Mouse (Mus musculus) neural tube, embryonic 10.5 days (tissue): ENCODE results near the gene Tex26.
A peak's percentile ranks its signal among the peaks of the same experiment; 100 is the strongest.

ENCODE experiments used
- DNase-seq: peaks from one replicate; pipeline ENCODE4 v3.0.0-alpha.2; 2017; ENCODE audit warnings: low spot score; ENCODE audit errors: extremely low spot score

Gene Tex26

DNA sequence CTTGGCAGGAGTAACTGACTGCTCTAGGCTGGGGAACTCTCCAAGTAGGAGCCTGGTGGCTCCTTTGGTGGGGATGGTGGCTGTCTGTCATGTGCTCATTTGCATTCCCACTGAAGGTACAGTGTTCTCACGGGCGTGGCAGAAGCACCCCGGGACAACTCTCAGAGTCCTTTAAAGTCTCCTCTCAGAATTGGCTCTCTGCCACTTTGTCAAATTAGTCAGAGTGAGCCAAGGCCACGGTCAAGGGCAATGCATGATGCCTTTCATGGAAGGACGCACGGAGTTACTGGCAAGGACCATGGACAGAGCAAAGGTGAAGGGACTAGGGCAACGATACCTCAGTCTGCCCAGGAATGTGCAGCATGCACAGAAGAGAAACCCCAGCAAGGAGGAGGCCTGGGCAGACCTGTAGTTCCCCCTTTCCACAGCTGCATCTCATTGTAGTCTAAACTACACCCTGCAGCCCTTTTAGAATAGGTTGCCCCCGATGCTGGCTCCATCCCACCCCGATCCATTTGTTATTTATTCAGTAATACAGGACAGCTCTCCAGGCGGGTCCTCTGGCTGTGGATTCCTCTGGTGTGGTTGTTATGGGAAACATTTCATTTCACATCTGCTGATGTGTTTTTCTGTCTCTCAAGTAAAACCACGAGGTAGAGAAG lies 49.0 kb downstream of the Tex26 start:
- no peak for DNase-seq

DNA sequence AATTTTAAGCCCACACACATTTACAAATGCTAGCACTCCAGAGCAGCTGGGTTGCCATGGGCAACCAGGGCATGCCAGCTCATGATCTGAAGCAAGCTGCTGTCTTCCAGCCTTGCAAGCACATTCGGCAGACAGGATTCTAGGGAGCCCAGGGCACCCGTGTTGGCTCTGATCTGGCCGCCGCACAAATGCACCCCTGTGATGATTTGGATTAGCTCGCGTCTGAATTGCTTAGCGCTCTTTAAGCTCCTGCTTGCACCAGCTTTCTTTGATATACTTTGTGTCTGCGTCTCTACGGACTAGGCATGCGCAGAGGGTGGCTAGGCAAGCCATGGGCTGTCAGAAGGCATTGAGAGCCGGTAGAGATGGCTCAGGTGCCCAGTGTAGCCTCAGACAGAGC lies 49.7 kb downstream of the Tex26 start:
- DNase-seq = no peak

- no peak for DNase-seq
Measured at GRCm38 (mm10) chr5:149490275-149490674, 50.8 kb downstream of the Tex26 start.

- DNase-seq = no peak
Measured at GRCm38 (mm10) chr5:149495655-149496054, 56.2 kb downstream of the Tex26 start.

GRCm38 (mm10) chr5:149496401-149497066 lies 57.1 kb downstream of the Tex26 start:
- peak; percentile 30 for DNase-seq

GRCm38 (mm10) chr5:149499936-149500335 lies 60.5 kb downstream of the Tex26 start:
- DNase-seq = no peak

DNA sequence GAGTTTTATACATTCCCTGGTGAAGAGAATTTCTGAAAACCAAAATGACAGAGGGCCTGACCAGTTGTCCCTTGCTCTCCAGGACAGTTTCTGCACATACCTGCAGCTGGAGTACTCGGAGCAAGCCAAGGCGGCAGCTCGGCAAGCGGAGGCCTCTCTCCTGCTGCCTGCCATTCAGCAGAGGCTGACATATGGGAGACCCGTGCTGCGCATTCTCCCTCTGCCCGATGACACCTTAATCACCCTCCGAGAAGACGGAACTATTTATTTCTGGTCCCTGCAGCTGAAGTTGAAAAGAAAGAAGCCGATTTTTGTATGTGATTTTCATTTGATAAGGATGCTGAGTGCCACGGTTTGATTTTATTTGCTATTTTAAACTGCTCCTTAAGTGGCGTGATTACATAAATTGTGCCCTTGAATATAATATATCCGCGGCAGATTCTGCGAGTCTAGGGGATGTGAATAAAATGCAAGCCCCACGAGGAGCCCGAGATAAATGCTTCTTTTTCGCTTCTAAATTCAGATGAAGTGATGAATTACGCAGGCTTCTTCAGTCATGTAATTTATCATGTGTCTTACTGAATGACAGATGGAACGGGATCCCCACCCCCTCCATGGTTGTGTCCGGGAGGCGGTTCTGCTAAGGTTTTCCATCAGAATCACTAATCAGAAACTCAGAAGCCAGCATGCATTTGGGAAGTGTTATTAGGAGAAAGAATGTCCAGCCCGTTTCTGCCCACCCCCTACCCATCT lies 64.1 kb downstream of the Tex26 start:
- no peak for DNase-seq

DNA sequence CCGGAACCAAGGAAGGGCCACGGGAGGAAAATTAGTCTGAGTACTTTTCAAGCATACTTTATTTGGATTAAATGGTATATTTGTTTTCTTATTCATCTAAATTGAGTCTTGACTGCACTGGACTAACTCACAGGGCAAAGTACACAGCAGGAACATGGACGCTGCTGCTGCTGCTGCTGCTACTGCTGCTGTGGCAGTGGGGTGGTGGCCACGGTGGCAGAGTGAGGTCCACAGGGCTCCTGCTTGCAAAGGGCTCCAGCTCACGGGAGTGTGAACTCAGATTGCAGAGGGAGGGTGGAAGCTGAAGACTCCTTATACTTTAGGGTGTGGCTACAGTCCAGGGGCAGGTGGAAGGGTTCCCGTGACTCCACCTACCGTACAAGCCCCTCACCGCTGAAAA lies 65.5 kb downstream of the Tex26 start:
- DNase-seq = no peak

GRCm38 (mm10) chr5:149506033-149506432 lies 66.6 kb downstream of the Tex26 start:
- no peak for DNase-seq

GRCm38 (mm10) chr5:149508094-149509029 lies 68.9 kb downstream of the Tex26 start:
- no peak for DNase-seq

DNA sequence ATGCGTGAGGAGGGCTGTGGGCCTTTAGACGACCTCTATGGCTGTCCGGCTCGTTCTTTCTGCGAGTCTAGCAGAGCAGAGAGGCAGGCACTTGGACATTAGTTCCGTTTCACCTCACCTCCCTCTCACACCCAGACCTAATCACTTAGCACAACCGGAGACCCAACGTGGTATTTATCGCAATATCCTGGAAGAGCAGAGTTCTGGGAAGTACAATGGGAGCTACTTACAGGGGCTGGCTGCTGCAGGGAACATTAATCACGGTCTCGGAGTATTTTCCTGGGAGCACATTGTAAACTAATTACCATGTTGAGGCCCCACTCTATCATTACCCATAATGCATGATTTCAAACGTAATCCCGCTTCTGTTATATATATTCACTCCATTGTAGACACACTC lies 70.9 kb downstream of the Tex26 start:
- no peak for DNase-seq

DNA sequence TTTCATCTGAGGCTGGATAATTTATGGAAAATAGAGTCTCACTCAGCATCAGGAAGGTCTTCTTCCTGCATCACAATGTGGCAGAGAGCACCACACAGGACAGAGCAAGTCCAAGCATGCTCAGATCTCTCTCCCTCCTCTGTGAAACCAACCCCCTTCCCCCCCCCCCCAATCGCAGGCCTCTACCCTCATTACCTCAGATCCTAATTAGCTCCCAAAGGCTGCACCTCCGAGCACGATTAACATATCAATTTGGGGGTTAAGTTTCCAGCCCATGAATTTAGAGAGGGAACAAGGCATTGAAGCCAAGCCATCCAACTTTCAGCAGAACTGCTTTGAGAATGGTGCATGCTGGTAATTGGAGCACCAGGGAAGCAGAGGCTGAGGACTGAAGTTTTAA lies 73.2 kb downstream of the Tex26 start:
- DNase-seq = no peak

- no peak for DNase-seq
Measured at GRCm38 (mm10) chr5:149513438-149514086, 74.1 kb downstream of the Tex26 start.

- DNase-seq = peak; percentile 30
Measured at GRCm38 (mm10) chr5:149514087-149514671, 74.7 kb downstream of the Tex26 start.

GRCm38 (mm10) chr5:149514890-149515289 lies 75.4 kb downstream of the Tex26 start:
- DNase-seq = no peak

DNA sequence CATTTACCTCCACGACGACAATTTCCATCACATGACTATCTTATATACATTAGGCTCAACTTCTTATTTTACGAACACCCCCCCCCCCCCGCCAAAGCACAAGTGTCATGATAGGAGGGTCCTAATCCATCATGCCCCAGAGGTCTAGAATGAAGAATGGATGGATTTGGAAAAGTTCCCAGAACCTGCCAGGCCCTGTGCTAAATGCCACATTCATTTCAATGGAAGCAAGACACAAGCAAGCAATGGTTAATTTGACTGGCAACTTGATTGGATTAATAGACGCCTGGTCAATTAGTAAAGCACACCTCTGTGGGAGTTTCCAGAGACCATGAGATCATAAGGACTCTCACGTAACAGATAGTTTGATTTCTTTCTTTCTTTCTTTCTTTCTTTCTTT lies 77.7 kb downstream of the Tex26 start:
- DNase-seq = no peak
